Mouse (Mus musculus) midbrain, embryonic 15.5 days (tissue): ENCODE measurements around the gene Hcst. TPM values are rescaled to one million over a fixed set of nuclear protein-coding genes. Genes with fewer than 3 reads are reported as not detected.

Experiments used
- ATAC-seq: fragments of 200-750 bp; cut with Nextera tagmentation; replicated peaks from 2 replicates; pipeline ENCODE4 v1.8.0; 2017; ENCODE audit warnings: moderate TSS enrichment
- H3K27ac ChIP-seq: fragments of 300-500 bp; sonication (generic); 2 replicates; pipeline ENCODE4 v1.5.1; 2015; ENCODE audit warnings: mild to moderate bottlenecking, inconsistent platforms
- H3K27me3 ChIP-seq: fragments of 300-500 bp; sonication (generic); replicated peaks from 2 replicates; pipeline ENCODE4 v1.6.1; 2015; ENCODE audit warnings: inconsistent platforms
- H3K36me3 ChIP-seq: fragments of 300-500 bp; sonication (generic); replicated peaks from 2 replicates; pipeline ENCODE4 v1.6.1; 2015; ENCODE audit warnings: inconsistent platforms
- H3K4me1 ChIP-seq: fragments of 300-500 bp; sonication (generic); 2 replicates; pipeline ENCODE4 v1.6.1; 2015; ENCODE audit warnings: inconsistent platforms
- H3K4me2 ChIP-seq: fragments of 300-500 bp; sonication (generic); 2 replicates; pipeline ENCODE4 v1.6.1; 2015; ENCODE audit warnings: inconsistent platforms, mild to moderate bottlenecking, moderate library complexity
- H3K4me3 ChIP-seq: fragments of 300-500 bp; sonication (generic); 2 replicates; pipeline ENCODE4 v1.5.1; 2015; ENCODE audit warnings: mild to moderate bottlenecking, inconsistent platforms
- H3K9ac ChIP-seq: fragments of 300-500 bp; sonication (generic); 2 replicates; pipeline ENCODE4 v1.6.1; 2015; ENCODE audit warnings: mild to moderate bottlenecking, inconsistent platforms
- H3K9me3 ChIP-seq: fragments of 300-500 bp; sonication (generic); 2 replicates; pipeline ENCODE4 v1.6.1; 2016; ENCODE audit warnings: inconsistent platforms
- WGBS: fragments of 180-500 bp; shearing (Covaris S2); methylation state at CpG from one replicate; pipeline ENCODE4 v1.1.7; 2015; ENCODE audit warnings: mixed read lengths; 5-methylcytosine and 5-hydroxymethylcytosine counted together
- polyA plus RNA-seq: library from polyadenylated mRNA; unstranded; fragments of >200 nt; fragmentation: Nextera tagmentation; extraction: Ambion mirVana; gene quantifications from 2 replicates; pipeline ENCODE4 v1.2.1, GENCODE M21; 2015

The Hcst gene
- polyA plus RNA-seq, 1 experiment from 2014 or later, result 0.53 TPM

DNA sequence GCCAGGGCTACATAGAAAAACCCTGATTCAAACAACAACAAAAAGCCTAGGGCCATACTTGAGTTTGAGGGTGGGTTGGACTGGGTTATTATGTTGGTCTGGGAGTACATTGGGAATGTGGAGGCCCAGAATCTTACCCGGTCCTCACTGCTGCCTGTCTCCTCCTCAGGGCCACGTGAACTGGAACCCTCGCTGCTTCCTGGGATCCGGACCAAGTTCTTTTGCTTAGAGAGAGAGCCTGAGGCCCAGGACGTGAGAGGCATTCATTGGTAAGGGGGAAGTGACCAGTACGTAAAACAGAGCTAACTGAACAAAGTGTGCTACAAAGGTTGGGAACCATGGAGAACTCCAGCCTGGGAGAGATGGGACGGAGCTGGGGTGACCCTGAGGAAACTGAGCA, 30.6 kb upstream of the Hcst start:
- peaks cover 11% of the 10 kb centered on the region for H3K4me1 ChIP-seq
- WGBS, result 81% methylated on average over 7 of the region's 7 CpGs
- no peak for ATAC-seq
- no peaks in the 10 kb centered on the region for H3K36me3 ChIP-seq
- H3K9me3 ChIP-seq, result no peaks in the 10 kb centered on the region
- H3K4me2 ChIP-seq, result no peak overlapping the region
- no peak overlapping the region for H3K9ac ChIP-seq
- no peak overlapping the region for H3K27ac ChIP-seq
- H3K4me3 ChIP-seq, result no peak overlapping the region
- peaks cover 33% of the 10 kb centered on the region for H3K27me3 ChIP-seq

DNA sequence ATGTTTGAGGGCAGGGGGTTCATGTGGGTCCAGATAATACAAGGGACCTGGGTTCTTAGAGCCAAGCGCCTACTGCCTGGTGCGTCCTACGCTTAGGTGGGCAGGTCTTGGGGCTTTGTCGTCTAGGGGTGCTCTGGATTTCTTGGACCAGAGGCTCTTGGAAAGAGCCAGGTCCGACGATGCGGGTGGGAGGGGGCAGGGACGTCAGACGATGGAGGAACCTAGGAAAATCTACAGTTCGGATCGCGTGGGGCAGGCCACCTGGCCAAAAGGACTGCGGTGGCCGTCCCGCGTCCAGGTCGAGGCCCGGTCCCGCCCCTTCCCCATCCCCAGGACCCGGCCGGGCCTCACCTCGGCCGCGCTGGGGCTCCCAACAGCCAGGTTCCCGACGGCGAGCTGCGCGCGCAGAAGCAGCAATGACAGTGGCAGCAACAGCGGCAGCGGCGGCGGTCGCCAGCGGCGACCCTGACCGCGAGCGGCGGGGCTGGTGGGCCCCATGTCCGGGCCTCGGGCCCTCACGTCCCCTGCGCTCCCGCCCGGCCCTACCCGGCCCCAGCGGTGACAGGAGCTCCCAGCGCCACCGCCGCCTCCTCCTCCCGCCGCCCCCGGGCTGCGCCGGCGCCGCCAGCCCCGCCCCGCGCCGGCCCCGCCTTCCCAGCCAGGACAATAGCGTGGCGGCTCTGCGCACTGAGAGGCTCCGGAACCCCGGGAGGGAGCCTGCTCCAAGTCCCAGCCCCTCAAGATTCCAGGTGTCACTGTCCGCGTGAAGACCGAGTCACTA, 25.5 kb upstream of the Hcst start, which contains the start of gene Aplp1:
Aplp1 (minus strand) TSS at position 565 of the 781 bp plus-strand sequence.
- no peaks in the 10 kb centered on the region for H3K9me3 ChIP-seq
- peaks cover 36% of the 10 kb centered on the region for H3K4me1 ChIP-seq
- H3K36me3 ChIP-seq, result peaks cover 20% of the 10 kb centered on the region
- ATAC-seq, result peak; percentile 87
- H3K4me2 ChIP-seq, result peak within 1 kb of the TSS; percentile 72
- peak within 1 kb of the TSS; percentile 97 for H3K27ac ChIP-seq
- under 1% methylated on average over 58 of the region's 72 CpGs for WGBS
- H3K4me3 ChIP-seq, result peak within 1 kb of the TSS; percentile 80
- H3K27me3 ChIP-seq, result no peaks in the 10 kb centered on the region
- H3K9ac ChIP-seq, result peak within 1 kb of the TSS; percentile 90

DNA sequence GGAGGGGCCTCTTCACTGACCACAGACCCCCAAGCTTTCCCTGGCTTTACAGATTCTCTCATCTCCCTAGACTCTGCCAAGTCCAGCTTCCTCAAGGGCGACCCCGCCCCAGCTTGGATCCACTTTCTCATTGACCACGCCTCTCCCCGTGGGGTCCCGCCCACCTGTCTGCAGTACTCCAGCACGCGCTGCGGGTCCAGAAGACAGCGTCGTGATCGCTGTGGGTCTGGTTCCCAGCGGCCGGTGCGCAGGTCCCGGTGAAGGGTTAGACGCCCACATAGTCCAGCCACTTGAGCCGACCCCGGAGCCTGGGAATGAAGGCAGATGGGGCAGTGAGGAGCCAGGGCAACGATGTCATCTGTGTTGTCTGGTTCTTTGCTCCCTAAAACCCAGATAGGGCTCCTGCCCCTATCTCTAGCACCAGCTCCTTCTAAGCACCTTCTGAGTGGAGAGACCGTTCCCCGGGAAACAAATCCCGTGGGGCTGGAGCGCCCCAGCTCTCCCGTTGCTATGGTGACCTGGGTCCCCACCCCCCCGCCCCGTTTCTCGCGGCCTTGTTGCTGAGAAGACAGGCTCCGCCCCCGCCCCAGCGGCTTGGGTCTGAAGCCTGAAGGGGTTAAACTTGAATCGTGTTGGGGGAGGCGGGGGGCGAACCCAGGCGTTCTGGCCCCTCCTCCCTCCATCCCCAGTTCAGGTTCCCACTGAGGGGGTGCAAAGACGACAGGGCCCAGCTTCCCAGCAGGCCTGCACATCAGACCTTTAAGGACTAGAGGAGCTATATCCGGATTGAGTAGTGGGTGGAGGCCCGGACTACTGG, 24.7 kb upstream of the Hcst start:
- ATAC-seq, result peak; percentile 63
- Histone ChIP-seq H3K27me3 (no peaks in the 10 kb centered on the region), H3K27ac (peak overlapping the region; percentile 97), H3K4me3 (peak overlapping the region; percentile 80), H3K9ac (peak overlapping the region; percentile 90), H3K36me3 (peaks cover 28% of the 10 kb centered on the region), H3K4me2 (peak overlapping the region; percentile 72), H3K9me3 (no peaks in the 10 kb centered on the region), H3K4me1 (peaks cover 36% of the 10 kb centered on the region)
- under 1% methylated on average over 38 of the region's 38 CpGs for WGBS

DNA sequence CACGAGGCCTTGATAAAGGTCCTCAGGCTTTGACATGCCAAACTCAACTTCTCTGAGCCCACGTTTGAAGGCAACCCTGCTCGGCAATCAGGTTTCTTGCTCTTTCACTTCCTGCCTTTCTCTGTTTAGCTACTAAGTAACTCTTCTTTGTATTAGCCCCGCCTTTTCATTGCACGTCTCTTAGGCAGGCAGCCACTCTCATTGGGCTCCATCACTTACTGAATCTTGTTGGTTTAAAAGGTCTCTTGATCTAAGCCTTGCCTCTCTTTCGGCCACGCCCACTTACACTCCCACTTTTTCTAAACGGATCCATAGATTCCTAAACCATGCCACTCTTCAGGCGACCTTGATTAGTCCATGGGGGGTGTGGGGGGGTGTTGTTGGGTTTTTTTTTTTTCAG, 24.0 kb upstream of the Hcst start:
- peak overlapping the region; percentile 72 for H3K4me2 ChIP-seq
- H3K9me3 ChIP-seq, result no peaks in the 10 kb centered on the region
- peak overlapping the region; percentile 80 for H3K4me3 ChIP-seq
- H3K36me3 ChIP-seq, result peaks cover 33% of the 10 kb centered on the region
- peak overlapping the region; percentile 90 for H3K9ac ChIP-seq
- no peak for ATAC-seq
- peak overlapping the region; percentile 97 for H3K27ac ChIP-seq
- H3K4me1 ChIP-seq, result peaks cover 36% of the 10 kb centered on the region
- no peaks in the 10 kb centered on the region for H3K27me3 ChIP-seq
- 17% methylated on average over 9 of the region's 9 CpGs for WGBS

DNA sequence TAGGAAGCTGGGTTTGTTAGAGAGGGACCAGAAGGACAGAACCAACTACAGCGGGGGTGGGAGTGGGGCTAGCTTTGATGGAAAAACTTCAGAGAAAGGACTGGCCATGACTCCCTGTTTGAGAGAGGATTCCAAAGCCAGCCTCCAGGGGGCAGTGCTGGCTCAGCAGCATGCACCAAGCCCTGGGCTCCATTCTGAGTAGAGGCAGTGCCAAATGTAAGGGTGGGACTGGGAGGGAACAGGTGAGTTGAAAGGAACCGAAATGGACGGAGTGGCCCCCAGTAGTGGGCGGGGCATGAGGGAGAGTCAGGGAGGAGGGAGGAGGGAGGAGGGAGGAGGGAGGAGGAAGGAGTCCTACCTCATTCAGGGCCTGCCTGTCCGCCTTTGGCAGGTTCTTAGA, 21.0 kb upstream of the Hcst start:
- Histone ChIP-seq H3K4me1 (peaks cover 30% of the 10 kb centered on the region), H3K4me3 (no peak overlapping the region), H3K9me3 (no peaks in the 10 kb centered on the region), H3K9ac (no peak overlapping the region), H3K27me3 (no peaks in the 10 kb centered on the region), H3K4me2 (no peak overlapping the region), H3K27ac (no peak overlapping the region), H3K36me3 (peaks cover 50% of the 10 kb centered on the region)
- 17% methylated on average over 4 of the region's 5 CpGs for WGBS
- ATAC-seq, result no peak

DNA sequence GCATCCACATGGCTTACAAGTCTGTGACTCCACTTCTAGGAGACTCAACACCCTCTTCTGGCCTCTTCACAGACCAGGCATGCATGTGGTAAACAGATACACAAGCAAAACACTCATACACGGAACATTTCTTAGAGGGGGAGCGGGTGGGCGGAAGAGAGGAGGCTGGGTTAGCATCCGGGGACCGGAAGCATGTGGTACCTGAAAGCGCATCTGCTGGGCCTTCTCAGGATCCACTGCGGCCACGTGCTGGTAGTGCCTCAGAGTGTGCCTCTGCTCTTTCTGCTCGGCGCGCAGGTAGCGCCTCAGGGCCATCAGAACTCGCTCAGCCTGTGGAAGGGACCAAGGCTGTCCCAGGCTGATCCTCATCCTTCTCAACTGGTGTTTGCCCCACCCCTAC, 20.1 kb upstream of the Hcst start:
- no peak overlapping the region for H3K4me2 ChIP-seq
- 87% methylated on average over 13 of the region's 13 CpGs for WGBS

DNA sequence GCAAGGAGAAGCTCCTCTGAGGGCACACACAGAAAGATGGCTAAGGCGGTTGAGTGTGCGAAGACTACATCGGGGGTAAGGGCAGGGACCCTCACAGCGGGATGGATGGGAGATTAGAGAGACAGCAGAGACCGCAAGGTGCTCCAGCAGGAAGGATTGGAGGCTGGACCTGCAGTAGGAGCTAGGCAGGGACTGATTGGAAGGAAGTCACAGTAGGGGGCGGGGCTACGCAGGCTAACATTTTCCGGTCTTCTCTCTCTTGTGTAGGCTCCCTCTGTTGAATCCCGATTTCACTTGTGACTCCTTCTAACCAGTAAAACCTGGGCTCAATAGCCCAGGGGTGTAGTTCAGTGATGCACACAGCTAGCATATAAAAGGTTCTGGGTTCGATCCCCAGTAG, 17.2 kb upstream of the Hcst start:
- no peak for ATAC-seq
- Histone ChIP-seq H3K9ac (no peak overlapping the region), H3K4me1 (peaks cover 6% of the 10 kb centered on the region), H3K27ac (no peak overlapping the region), H3K4me3 (no peak overlapping the region), H3K9me3 (no peaks in the 10 kb centered on the region), H3K4me2 (no peak overlapping the region), H3K27me3 (no peaks in the 10 kb centered on the region), H3K36me3 (peaks cover 53% of the 10 kb centered on the region)
- 27% methylated on average over 10 of the region's 10 CpGs for WGBS

More for the DNA sequence above, 20.1 kb upstream of the Hcst start:
- no peak overlapping the region for H3K9ac ChIP-seq
- H3K9me3 ChIP-seq, result no peaks in the 10 kb centered on the region
- no peak for ATAC-seq
- peaks cover 30% of the 10 kb centered on the region for H3K4me1 ChIP-seq
- H3K27me3 ChIP-seq, result no peaks in the 10 kb centered on the region
- H3K27ac ChIP-seq, result no peak overlapping the region
- peaks cover 60% of the 10 kb centered on the region for H3K36me3 ChIP-seq
- H3K4me3 ChIP-seq, result no peak overlapping the region

DNA sequence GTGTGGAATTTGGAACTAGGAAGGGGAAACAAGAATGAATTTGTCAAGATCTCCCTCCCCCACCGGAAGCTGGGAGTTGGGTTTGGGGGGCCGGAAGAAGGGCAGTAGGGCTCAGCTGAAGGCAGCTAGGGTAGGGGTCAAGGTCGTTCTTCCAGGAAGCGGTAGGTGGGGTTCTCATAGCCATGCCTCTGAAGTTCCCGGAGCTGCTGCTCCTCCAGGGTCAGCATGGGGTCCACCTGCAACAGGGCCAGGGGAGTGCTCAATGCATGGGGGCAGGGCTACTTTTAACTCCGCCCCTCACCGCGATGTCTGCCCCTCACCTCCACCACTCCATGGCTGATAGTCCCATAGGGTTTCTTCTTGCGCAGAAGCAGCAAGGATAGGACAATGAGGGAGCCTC, 15.5 kb upstream of the Hcst start:
- Histone ChIP-seq H3K4me2 (no peak overlapping the region), H3K9me3 (no peaks in the 10 kb centered on the region), H3K4me3 (no peak overlapping the region), H3K27ac (no peak overlapping the region), H3K4me1 (no peaks in the 10 kb centered on the region), H3K36me3 (peaks cover 46% of the 10 kb centered on the region), H3K27me3 (no peaks in the 10 kb centered on the region), H3K9ac (no peak overlapping the region)
- 53% methylated on average over 9 of the region's 9 CpGs for WGBS
- no peak for ATAC-seq

DNA sequence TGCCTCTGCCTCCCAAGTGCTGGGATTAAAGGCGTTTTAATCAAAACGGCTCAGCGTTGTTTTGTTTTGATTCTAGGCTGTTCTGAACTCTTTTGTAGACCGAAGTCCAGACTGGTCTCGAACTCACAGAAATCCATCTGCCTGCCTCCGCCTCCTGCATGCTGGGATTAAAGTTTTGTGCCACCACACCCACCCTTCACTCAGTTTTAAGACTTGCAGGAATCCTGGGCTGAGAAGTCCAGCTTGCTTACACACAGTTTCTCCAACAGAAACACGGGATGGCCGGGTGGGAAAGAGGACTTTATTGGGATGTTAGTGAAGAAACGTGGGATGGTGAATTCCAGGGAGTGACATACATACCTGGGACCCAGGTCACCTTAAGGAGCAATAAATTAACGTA, 15.0 kb upstream of the Hcst start:
- Histone ChIP-seq H3K36me3 (peaks cover 42% of the 10 kb centered on the region), H3K27me3 (no peaks in the 10 kb centered on the region), H3K9ac (no peak overlapping the region), H3K9me3 (no peaks in the 10 kb centered on the region), H3K4me1 (no peaks in the 10 kb centered on the region), H3K27ac (no peak overlapping the region), H3K4me3 (no peak overlapping the region), H3K4me2 (no peak overlapping the region)
- ATAC-seq, result no peak
- 76% methylated on average over 10 of the region's 10 CpGs for WGBS

DNA sequence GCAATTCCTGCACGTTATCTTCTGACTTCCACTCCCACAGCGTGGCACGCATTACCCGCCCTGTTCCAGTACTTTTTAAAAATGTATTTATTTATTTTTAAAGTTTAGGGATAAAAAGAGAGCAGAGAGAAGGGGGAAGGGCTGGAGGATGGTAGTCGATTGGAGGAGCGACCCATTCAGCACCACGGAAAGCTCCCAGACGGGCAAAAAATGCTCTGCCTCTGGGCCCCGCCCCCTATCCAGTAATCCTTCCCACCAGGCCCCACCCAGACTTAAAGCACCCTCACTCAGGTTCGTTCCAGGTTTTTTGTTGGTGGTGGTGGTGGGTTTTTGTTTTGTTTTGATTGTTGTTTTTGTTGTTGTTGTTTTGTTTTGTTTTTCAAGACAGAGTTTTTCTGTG, 14.6 kb upstream of the Hcst start:
- no peak overlapping the region for H3K9ac ChIP-seq
- ATAC-seq, result no peak
- no peak overlapping the region for H3K4me2 ChIP-seq
- 3% methylated on average over 10 of the region's 10 CpGs for WGBS
- H3K27me3 ChIP-seq, result no peaks in the 10 kb centered on the region
- no peaks in the 10 kb centered on the region for H3K4me1 ChIP-seq
- H3K27ac ChIP-seq, result no peak overlapping the region
- no peaks in the 10 kb centered on the region for H3K9me3 ChIP-seq
- peaks cover 37% of the 10 kb centered on the region for H3K36me3 ChIP-seq
- H3K4me3 ChIP-seq, result no peak overlapping the region

DNA sequence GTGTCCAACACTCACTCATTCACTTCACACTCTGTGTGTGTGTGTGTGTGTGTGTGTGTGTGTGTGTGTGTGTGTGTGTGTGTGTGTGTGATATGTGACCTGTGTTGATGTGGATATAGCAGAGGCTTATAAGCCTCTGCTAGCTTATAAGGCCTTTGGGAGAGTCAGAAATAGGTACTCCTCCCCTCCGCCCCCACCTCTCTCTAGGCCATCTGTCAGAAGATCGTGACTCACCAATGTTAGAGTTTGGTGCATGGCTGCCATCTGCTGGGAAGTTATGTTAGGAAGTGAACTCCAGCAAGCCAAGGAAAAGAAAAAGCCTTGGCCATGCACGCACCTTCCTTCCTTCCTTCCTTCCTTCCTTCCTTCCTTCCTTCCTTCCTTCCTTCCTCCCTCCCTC, 12.1 kb upstream of the Hcst start:
- no peak overlapping the region for H3K4me3 ChIP-seq
- peak; percentile 59 for ATAC-seq
- no peaks in the 10 kb centered on the region for H3K27me3 ChIP-seq
- H3K9ac ChIP-seq, result no peak overlapping the region
- H3K4me1 ChIP-seq, result no peaks in the 10 kb centered on the region
- peaks cover 24% of the 10 kb centered on the region for H3K36me3 ChIP-seq
- H3K9me3 ChIP-seq, result no peaks in the 10 kb centered on the region
- H3K4me2 ChIP-seq, result no peak overlapping the region
- WGBS, result 13% methylated on average over 3 of the region's 3 CpGs
- H3K27ac ChIP-seq, result no peak overlapping the region

DNA sequence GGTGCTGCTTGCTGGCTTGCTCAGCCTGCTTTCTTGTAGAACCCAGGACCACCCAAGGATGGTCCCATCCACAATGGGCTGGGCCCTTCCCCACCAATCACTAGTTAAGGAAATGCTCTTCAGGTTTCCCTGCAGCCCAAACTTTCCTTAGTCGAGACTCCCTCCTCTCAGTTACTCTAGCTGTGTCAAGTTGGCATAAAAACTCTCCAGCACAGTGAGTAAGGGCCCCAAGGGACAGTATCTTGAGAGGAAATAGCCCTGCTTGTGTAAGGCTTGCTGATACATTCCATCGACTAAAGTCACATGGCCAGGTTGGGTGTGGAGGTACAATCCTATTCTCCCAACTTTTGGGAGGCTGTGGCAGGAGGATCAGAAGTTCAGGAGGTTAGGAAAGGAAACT, 10.5 kb upstream of the Hcst start:
- Histone ChIP-seq H3K27ac (no peak overlapping the region), H3K9me3 (no peaks in the 10 kb centered on the region), H3K4me1 (no peaks in the 10 kb centered on the region), H3K9ac (no peak overlapping the region), H3K36me3 (peaks cover 16% of the 10 kb centered on the region), H3K27me3 (no peaks in the 10 kb centered on the region), H3K4me2 (no peak overlapping the region), H3K4me3 (no peak overlapping the region)
- ATAC-seq, result no peak
- 57% methylated on average over 2 of the region's 2 CpGs for WGBS
